Comparison of ENCODE assay signal across 14 mouse cellular contexts in genomic region chr15:57509185-57510172, GRCm38 (mm10). TPM values are rescaled to one million over a fixed set of nuclear protein-coding genes. Genes with fewer than 3 reads are reported as not detected.
DNase-seq lines count a peak whose midpoint lies in the region; ATAC-seq lines count a peak whose summit lies in the region.
"Had no signal": no experiment of that assay in that cellular context is flagged by ENCODE, and none has a peak within 500 bp of the region (broad histone marks: within the 10 kb centered on the region; RNA-seq: fewer than 3 reads in every experiment).

No protein-coding gene starts in this region.

- WGBS in hindbrain, embryonic 10.5 days: 19% methylated on average over 21 of the region's 21 CpGs
- WGBS in hindbrain, embryonic 14.5 days: 30% methylated on average over 21 of the region's 21 CpGs

- no peaks in the 10 kb centered on the region for H3K27me3 ChIP-seq in hindbrain, embryonic 10.5 days (ENCODE audit: insufficient read depth, poor library complexity, severe bottlenecking)
- H3K27me3 ChIP-seq in hindbrain, embryonic 14.5 days (ENCODE audit: control insufficient read depth, insufficient read depth, low read length): no peaks in the 10 kb centered on the region

- DNase-seq in hindbrain, embryonic 10.5 days (ENCODE audit: low spot score): peak; percentile 78
- no peak for DNase-seq in hindbrain, embryonic 14.5 days (ENCODE audit: low spot score)
- peak; percentile 8 for DNase-seq in 3134 (ENCODE audit: extremely low read depth, insufficient read length, low spot score)
- DNase-seq in embryo, embryonic 11 days: peak; percentile 70
- peak; percentile 82 for DNase-seq in mesoderm, embryonic 11.5 days (ENCODE audit: low read depth, low spot score)
- no peak for DNase-seq in adrenal gland, adult 18-20 months (ENCODE audit: low spot score in 2 of 2)
- DNase-seq in testis, postnatal 14 days (ENCODE audit: low spot score): no peak
- DNase-seq in frontal cortex, postnatal 36 days (ENCODE audit: low spot score in 2 of 2): no peak

- peaks cover 14% of the 10 kb centered on the region for H3K4me1 ChIP-seq in hindbrain, embryonic 10.5 days (replicated peaks)
- no peaks in the 10 kb centered on the region for H3K4me1 ChIP-seq in hindbrain, embryonic 14.5 days (replicated peaks; ENCODE audit: control insufficient read depth, insufficient read depth, low read length)

- no peaks in the 10 kb centered on the region for H3K36me3 ChIP-seq in hindbrain, embryonic 10.5 days
- H3K36me3 ChIP-seq in hindbrain, embryonic 14.5 days (replicated peaks; ENCODE audit: control insufficient read depth, insufficient read depth): no peaks in the 10 kb centered on the region

- no peak overlapping the region for H3K4me3 ChIP-seq in hindbrain, embryonic 10.5 days
- no peak overlapping the region for H3K4me3 ChIP-seq in hindbrain, embryonic 14.5 days (replicated peaks; ENCODE audit: low read length)
- H3K4me3 ChIP-seq: gastrocnemius, adult 2 months had no signal

- H3K9me3 ChIP-seq in hindbrain, embryonic 10.5 days: peaks cover 9% of the 10 kb centered on the region
- H3K9me3 ChIP-seq in hindbrain, embryonic 14.5 days (ENCODE audit: control insufficient read depth, low read length): 0 out of 2 replicates have a peak, but pooled peaks cover 5% of the 10 kb centered on the region

- H3K4me2 ChIP-seq in hindbrain, embryonic 14.5 days (replicated peaks): no peak overlapping the region

- peak overlapping the region; percentile 79 for H3K27ac ChIP-seq in hindbrain, embryonic 10.5 days
- no peak overlapping the region for H3K27ac ChIP-seq in hindbrain, embryonic 14.5 days
- H3K27ac ChIP-seq: gastrocnemius, adult 2 months; liver, embryonic 14.5 days had no signal

- no peak overlapping the region for H3K9ac ChIP-seq in hindbrain, embryonic 14.5 days
- H3K9ac ChIP-seq: liver, embryonic 14.5 days had no signal

- ATAC-seq in hindbrain, embryonic 14.5 days (ENCODE audit: low FRiP score): no peak; the same call in 1 of the 2 replicates
- ATAC-seq: CD4-positive, CD25-positive, alpha-beta regulatory T cell, adult 4 months had no signal

RNA-seq across cellular contexts. Expression of gene Slc22a22, which starts 32.1 kb away (rescaled TPM):
- not detected in 2 replicates for polyA plus RNA-seq in hindbrain, embryonic 10.5 days (2016; fragmentation: Nextera tagmentation; extraction: Ambion mirVana)
- polyA plus RNA-seq in hindbrain, embryonic 14.5 days (2014; fragmentation: Nextera tagmentation; extraction: Ambion mirVana): not detected in 2 replicates
- total RNA-seq in adrenal gland, adult 18-20 months (2021): not detected
- total RNA-seq: adrenal gland, adult 8-10 months; gastrocnemius, adult 2 months; heart, postnatal 36 days had no signal
- polyA plus RNA-seq: CD4-positive, CD25-positive, alpha-beta regulatory T cell, adult 4 months; cortical plate, adult 2 months; liver, embryonic 14.5 days had no signal

Comparison
In these comparisons a context has a peak if more than half of its experiments do, and no peak if none do; other contexts are left out.
1. DNase-seq: peak in hindbrain, embryonic 10.5 days (single experiment), 3134 (single experiment), embryo, embryonic 11 days (single experiment) and mesoderm, embryonic 11.5 days (single experiment); none in hindbrain, embryonic 14.5 days (single experiment), adrenal gland, adult 18-20 months (0 of 2), testis, postnatal 14 days (single experiment) and frontal cortex, postnatal 36 days (0 of 2).